Mouse (Mus musculus): ENCODE measurements around the gene Rin3.

Gene Rin3

GRCm38 (mm10) chr12:102305069-102305836 lies 22.4 kb downstream of the Rin3 start:
- DNase-seq: no peak

GRCm38 (mm10) chr12:102308001-102308456 lies 25.2 kb downstream of the Rin3 start:
- peak; percentile 57 for DNase-seq

GRCm38 (mm10) chr12:102308457-102309011 lies 25.7 kb downstream of the Rin3 start:
- peak; percentile 78 for DNase-seq

- DNase-seq: peak; percentile 50
Observed at GRCm38 (mm10) chr12:102309099-102309799, 26.4 kb downstream of the Rin3 start.

GRCm38 (mm10) chr12:102309800-102310195 lies 26.9 kb downstream of the Rin3 start:
- no peak for DNase-seq

GRCm38 (mm10) chr12:102310261-102310660 lies 27.4 kb downstream of the Rin3 start:
- no peak for DNase-seq

GRCm38 (mm10) chr12:102311454-102311853 lies 28.6 kb downstream of the Rin3 start:
- no peak for DNase-seq

GRCm38 (mm10) chr12:102319150-102319549 lies 36.3 kb downstream of the Rin3 start:
- DNase-seq: no peak

GRCm38 (mm10) chr12:102319899-102320298 lies 37.1 kb downstream of the Rin3 start:
- no peak for DNase-seq

GRCm38 (mm10) chr12:102320322-102320721 lies 37.5 kb downstream of the Rin3 start:
- no peak for DNase-seq

GRCm38 (mm10) chr12:102321064-102321728 lies 38.3 kb downstream of the Rin3 start:
- DNase-seq: no peak

GRCm38 (mm10) chr12:102321855-102322254 lies 39.0 kb downstream of the Rin3 start:
- no peak for DNase-seq

GRCm38 (mm10) chr12:102323392-102323791 lies 40.5 kb downstream of the Rin3 start:
- no peak for DNase-seq

GRCm38 (mm10) chr12:102324156-102324885 lies 41.5 kb downstream of the Rin3 start:
- DNase-seq: no peak

- no peak for DNase-seq
Observed at GRCm38 (mm10) chr12:102324886-102325220, 42.0 kb downstream of the Rin3 start.

GRCm38 (mm10) chr12:102326753-102327340 lies 44.0 kb downstream of the Rin3 start:
- DNase-seq: no peak

- peak; percentile 25 for DNase-seq
Observed at GRCm38 (mm10) chr12:102327525-102327924, 44.7 kb downstream of the Rin3 start.

- DNase-seq: no peak
Observed at GRCm38 (mm10) chr12:102328090-102328489, 45.2 kb downstream of the Rin3 start.

GRCm38 (mm10) chr12:102330188-102330587 lies 47.3 kb downstream of the Rin3 start:
- peak; percentile 33 for DNase-seq

- DNase-seq: no peak
Observed at GRCm38 (mm10) chr12:102330731-102331130, 47.9 kb downstream of the Rin3 start.

GRCm38 (mm10) chr12:102333101-102333500 lies 50.3 kb downstream of the Rin3 start:
- DNase-seq: no peak

GRCm38 (mm10) chr12:102339085-102339484 lies 56.2 kb downstream of the Rin3 start:
- peak; percentile 41 for DNase-seq
